Mouse (Mus musculus) mouse trophoblast stem cell (cell line): Measurements from ENCODE around the gene Pkdrej.

Experiments used
- in situ Hi-C, 2 experiments: fragments of 300-500 bp; cut with MseI, MboI; formaldehyde crosslinking; loops; 2 replicates in 1 of 2; 3 replicates in 1 of 2; pipeline ENCODE4 v1.15.1; 2025

Gene Pkdrej

DNA sequence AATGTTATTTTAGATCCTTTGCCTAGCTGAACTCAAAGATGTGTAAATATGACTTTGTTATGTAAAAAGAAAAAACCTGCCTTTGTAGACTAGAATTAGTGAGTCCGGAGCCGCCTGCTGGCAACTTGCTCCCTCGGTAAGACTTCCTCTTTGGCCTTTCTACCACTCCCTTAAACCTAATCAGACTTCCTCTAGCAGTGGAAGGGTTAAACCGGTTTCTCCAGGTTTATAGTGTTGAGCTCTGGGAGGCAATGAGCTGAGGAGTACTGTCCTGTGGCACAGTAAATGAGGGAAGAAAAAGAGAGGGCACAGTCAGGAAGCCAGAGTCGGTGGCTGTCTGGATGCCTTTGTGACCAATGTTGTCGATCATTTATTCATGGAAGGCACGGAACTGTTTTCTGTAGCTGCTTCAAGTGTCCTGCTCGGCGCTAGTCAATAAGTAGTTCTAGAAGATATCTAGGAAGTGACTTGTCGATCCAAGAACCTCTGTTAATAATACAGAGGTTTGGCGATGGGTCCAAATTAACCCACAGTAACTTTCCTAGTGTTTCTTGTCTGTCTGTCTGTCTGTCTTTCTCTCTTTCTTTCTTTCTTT, 49.3 kb downstream of the Pkdrej start:
- in situ Hi-C loops: no loop called here

GRCm38 (mm10) chr15:85771306-85772121, 50.0 kb downstream of the Pkdrej start:
- in situ Hi-C loops: no loop called here

DNA sequence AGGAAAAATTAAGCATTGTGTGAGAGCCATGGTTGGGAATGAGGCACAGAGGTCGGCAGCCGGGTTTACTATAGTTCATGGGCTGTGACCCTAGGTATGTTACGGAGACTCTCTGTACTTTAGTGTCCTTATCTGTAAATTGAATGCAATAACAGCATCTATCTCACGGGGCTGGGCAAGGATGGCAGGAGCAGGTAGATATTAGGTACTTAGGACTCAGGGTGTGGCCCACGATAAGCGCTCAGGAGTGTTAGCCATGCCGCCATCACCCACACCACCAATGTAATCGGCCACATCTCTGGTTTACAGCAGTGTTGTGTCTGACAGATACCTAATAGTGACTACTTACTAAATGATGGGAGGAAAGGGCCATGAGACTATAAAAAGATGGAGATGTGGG, 52.5 kb downstream of the Pkdrej start:
- in situ Hi-C loops: no loop called here

DNA sequence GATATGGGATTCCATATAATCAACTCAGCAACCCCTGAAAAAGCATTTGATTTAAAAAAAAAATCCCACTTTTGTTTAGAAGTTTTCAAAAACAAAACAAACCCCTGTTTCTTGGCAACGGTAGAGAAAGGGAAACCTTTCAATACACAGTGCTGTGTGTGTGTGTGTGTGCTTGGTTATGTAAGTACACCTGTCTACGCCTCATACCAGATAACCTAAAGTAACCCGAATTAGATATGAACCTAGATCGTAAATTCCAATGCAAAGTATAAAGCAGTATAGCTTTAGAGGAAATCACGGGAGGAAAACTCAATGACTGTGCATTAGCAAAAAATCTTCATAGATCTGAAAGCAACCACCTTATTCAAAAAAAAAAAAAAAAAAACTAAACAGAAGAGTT, 54.9 kb downstream of the Pkdrej start:
- in situ Hi-C loops: no loop called here

DNA sequence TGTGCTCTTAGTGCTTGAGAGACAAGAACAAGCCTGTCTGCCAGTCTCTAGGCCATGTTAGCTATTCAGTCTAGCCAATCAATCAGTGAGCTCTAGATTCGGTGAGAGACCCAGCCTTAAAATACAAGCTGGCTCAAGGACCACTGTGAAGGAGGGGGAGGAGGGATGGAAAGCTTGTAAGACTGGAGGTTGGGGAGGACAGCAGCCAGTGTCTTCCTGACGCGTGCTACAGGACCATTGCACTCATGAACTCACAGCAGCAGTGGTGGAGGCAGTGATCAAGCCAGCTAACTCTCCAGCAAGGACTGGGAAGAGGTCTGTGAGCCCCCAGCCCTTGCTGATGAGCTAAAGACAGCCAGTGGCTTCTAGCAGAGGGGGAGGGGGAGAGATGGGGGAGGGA, 56.5 kb downstream of the Pkdrej start:
- in situ Hi-C loops: no loop called here
